Mouse (Mus musculus): Measurements from ENCODE around the gene Dnm1.

- no peak for TF ChIP-seq CTCF (IDR thresholded peaks at IDR 0.05; ENCODE audit: insufficient read depth, low read length)
- no peak for TF ChIP-seq POLR2A (IDR thresholded peaks at IDR 0.05; ENCODE audit: borderline replicate concordance, extremely low read depth, low read depth, low read length)
These were observed 3.4 kb downstream of the Dnm1 start for GRCm38 (mm10) chr2:32349625-32350255.

Data from lung, adult 2 months (tissue).